Mouse (Mus musculus) cerebellum, postnatal 25 days (tissue): ENCODE measurements at regions not wholly inside any gene's neighbourhood (a gene's known extent, or its start where the extent isn't known, plus 50 kb on each side); places are given as distances from the start of the nearest gene placed in this dataset.

Experiments used
- DNase-seq, 2 experiments: peaks; one replicate each; pipeline ENCODE4 v3.0.0; 2021; ENCODE audit warnings: mixed read lengths in 2 of 2

GRCm38 (mm10) chr17:54065187-54065795 is 74.8 kb upstream of the Sult1c1 start:
- no peak for DNase-seq

- DNase-seq, result peak; percentile 6 to 14
Measured at GRCm38 (mm10) chr17:54061280-54061679, 70.8 kb upstream of the Sult1c1 start.
